Mouse (Mus musculus): ENCODE measurements around the gene Pard6b. TPM values are rescaled to one million over a fixed set of nuclear protein-coding genes. Genes with fewer than 3 reads are reported as not detected.

Pard6b gene
- total RNA-seq, 1 experiment from 2014 or later = 0.41 TPM

DNA sequence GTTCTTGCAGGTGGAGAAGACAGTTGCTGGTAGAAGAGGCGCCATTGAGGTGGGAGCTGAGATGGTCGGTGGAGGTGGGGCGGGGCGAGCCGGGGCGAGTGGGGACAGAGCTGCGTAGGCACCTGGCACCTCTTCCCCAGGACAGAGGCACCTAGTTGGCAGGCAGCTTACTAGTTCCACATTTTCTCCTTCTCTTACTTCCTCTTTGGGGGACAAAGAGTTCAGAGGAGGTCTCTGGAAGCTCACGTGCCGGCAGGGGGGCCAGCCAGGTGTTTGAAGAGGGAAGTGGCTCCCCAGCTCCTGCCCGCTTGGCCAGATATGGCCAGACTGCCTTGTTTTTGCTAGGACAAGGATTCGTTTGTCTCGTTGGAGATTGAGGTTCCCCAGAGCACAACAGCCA, 38.3 kb downstream of the Pard6b start:
- ATAC-seq (replicated peaks; ENCODE audit: low read depth, poor library complexity, severe bottlenecking) = peak; percentile 63

DNA sequence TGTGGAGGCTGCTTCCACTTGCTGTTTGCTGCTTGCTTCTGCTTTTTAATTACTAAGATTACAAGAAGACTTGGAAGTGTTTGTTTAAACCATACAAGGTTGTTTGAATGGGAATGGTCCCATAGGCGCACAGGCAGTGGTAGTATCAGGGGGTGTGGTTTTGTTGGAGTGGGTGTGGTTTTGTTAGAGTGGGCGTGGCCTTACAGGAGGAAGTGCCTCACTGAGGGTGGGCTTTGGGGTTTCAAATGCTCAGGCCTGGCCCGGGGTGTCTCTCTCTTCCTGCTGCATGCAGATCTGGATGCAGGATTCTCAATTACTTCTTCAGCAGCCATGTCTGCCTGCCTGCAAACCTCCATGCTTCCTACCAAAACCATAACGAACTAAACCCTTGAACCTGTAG, 40.1 kb downstream of the Pard6b start:
- ATAC-seq (replicated peaks; ENCODE audit: low read depth, poor library complexity, severe bottlenecking) = peak; percentile 33

DNA sequence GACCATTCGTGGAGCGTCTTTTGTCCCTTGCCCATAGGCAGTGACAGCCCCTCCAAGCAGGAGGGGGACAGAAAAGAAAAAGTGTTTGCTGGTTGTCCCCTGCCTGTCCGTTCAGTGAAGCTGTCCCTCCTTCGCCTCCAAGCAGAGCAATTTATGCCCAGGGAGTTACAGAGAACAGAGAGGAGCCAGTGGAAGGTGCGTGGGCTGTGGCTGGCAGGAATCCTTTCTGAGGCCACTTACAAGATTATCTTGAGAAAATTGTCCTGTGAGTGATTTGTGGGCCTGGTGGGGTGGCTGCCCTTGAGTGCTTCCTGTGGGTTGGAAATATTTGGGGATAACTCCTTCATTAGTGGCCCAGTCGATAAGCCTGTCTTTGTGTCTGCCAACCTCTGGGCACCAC, 42.8 kb downstream of the Pard6b start:
- ATAC-seq (replicated peaks; ENCODE audit: low read depth, poor library complexity, severe bottlenecking) = no peak

DNA sequence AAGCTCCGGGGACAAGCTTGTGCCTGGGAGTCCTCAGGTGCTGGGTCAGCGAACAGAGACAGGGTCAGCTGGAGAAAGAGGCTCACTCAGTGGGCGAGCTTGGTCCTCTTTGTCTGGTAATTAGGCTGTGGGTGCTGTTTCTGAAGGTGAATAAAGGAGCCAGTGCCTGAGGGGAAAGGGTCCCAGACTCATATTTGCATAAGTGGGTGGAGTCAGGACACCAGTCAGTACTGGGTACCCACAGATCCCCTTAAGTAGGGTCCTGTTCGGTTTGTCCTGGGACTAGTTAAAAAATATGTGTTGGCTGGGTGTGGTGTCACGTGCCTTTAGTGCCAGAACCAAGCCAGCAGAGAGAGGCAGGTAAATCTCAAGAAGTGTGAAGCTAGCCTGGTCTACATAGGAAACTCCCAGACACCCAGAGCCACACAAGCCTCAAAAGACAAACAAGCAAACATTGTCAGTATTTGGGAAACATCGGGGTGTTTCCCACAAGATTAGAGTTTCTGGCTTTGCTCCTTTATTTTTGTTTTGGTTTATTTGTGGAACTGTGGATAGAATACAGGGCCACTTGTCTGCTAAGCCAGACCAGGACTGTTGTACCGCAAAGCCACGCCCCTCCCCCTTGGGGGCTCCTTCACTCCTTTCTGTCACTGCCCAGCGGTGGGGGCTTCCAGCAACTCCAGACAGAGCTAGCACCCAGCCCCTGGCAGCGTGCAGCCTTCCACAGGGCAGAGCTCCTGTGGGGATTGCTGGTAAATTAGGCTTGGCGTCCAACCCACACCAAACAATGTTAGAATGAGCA, 44.7 kb downstream of the Pard6b start:
- no peak for ATAC-seq (replicated peaks; ENCODE audit: low read depth, poor library complexity, severe bottlenecking)

DNA sequence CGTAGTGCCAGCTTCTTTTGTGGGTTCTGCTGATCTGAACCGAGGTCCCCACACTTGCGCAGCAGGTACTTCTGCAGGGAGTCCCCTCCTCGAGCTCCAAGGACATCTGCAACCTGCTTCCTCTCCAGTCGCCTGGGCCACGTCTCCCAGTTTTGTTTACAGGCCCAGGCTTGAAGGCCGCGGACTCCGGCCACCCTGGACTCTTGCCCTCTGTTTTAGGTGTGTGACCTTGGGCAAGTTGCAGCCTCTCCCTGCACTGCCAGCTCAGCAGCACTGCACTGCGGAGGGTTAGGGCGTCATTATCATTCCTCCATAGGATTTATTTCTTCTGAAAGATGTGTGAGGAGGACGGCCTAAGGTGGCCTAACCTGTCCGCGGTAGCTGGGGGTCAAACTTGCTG, 47.0 kb downstream of the Pard6b start:
- ATAC-seq (replicated peaks; ENCODE audit: low read depth, poor library complexity, severe bottlenecking) = no peak

DNA sequence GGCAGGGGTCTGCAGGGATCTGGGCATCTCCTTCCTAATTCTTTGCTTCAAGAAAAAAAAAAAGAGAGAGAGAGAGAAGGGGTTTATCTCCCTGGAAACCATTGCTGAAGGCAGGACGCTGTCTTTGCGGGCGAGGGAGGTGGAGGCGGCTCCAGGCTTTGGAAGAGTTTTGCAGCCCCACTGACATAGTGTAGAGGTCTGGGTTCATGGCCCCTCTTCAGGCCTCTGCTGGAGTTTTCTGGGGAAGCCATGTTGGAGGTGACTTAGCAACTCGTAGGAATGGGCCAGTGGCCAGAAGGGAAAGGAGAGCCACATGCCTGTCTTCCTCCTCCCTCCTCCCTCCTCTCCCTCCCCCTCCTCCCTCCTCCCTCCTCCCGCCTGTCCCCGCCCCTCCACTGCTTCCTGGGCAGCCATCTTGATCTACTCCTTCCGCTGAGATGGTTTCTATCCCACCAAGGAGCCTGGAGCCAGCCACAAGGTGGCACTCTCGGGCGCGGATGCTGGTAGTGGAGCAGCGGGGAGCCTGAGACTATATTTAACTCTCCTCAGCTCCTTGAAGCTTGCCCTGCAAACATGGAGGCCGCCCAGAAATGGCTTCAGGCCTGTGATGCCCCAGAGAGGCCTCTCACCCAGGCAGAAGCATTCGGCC, 47.5 kb downstream of the Pard6b start:
- ATAC-seq (replicated peaks; ENCODE audit: low read depth, poor library complexity, severe bottlenecking) = peak; percentile 95

DNA sequence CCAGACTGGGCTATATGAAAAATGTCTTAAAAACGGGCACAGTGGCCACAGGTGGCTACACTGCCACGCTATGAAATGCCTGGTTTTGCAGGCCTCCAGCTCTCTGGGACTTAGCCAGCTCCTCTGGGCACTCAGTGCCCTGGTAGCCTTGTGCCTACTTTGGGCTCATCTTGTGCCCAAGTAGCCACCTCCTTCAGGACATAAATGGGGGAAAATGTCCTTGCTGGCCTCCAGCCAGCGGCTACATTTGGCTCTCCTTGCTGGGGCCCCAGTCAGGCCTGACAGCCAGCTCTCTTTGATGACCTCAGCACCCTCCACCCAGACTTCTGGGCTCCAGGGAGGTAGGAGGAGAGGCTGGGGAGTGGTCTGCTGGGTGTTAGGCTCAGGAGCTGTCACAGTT, 49.2 kb downstream of the Pard6b start:
- no peak for ATAC-seq (replicated peaks; ENCODE audit: low read depth, poor library complexity, severe bottlenecking)

DNA sequence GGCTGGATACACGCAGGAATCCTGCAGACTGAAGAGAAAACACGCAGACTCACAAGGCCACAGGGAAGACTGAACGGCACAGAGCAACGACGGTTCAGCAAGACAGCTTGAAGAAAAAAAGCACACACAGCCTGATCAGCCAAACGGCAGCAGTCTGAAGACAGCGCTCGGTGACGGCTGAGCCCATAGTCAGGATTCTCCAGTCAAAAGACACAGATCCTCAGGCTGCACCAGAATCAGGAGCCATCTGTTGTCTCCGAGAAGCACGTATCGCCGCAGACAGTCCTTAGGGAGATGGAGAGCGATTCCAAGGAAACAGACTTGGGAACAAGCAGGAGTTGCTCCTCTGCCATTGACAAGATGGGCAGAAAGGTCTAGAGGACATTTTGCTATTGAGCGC, 56.4 kb downstream of the Pard6b start:
- no peak for ATAC-seq (replicated peaks; ENCODE audit: low read depth, poor library complexity, severe bottlenecking)

DNA sequence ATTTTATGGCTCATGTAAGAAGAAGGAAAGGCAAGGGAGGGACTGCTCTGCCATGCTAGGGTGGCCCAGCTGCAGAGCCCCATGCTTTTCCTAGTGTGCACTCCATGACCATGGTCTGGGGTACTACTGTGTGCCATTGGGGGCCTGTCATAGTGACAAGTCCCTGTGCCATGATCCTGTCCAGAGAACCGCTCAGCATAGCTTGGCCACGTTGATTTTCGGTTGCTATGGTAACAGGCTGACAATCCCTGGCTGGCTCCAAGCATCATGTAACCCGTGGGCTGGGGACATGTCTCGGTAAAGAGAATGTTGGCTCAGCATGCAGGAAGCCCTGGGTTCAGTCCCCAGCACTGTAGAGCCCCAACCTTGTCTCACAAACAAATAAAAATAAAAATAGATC, 63.0 kb downstream of the Pard6b start:
- ATAC-seq (replicated peaks; ENCODE audit: low read depth, poor library complexity, severe bottlenecking) = no peak

DNA sequence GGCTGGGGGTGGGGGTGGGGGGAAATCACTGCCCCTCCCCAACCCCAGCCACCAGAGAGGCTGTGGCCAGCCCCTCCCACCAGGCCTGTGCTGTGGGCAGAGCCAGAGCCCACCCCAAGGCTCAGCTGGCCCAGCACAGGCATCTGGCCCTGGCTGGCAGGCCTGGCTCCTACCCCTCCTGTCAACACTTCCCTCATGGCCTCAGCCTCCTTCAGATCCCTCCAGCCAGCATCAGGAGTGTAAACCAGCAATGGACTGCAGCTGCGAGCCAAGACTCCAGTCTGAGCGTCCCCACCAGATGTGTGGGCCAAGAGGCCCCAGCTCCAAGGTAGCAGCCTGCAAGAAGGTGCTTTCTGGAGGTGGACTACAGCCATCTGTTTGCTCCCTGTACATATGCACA, 64.6 kb downstream of the Pard6b start:
- no peak for ATAC-seq (replicated peaks; ENCODE audit: low read depth, poor library complexity, severe bottlenecking)

DNA sequence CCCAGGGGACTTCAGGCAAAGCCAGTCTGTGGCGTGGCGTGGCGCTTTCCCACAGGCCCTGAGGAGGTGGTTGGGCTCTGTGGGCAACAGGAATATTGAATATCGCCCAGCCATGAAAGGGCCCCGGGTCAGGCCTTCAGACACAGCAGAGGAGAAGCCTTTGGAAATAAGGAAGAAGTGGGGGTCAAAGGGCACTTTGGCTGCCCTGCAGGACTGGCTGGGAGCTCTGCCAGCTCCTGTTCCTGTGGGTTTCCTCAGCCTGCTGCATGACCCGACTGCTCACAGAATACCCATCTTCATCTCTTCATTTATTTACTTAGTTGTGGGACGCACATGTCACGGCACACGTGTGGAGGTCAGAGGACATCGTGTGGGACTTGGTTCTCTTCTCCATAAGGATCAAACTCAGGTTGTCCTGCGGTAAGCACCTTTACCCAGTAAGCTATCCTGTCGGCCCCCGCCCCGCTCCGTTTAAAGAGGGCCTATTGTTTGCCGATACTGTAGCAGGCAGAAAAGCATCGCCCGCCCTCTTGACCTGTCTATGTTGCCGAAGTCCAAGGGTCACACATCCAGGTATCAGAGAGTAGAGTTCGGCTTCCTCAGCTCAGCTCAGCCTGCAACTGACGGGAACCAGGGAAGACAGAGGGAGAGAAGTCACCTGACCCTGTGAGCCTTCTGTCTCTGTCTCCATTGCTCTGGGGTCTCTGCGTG, 67.1 kb downstream of the Pard6b start:
- ATAC-seq (replicated peaks; ENCODE audit: low read depth, poor library complexity, severe bottlenecking) = no peak

DNA sequence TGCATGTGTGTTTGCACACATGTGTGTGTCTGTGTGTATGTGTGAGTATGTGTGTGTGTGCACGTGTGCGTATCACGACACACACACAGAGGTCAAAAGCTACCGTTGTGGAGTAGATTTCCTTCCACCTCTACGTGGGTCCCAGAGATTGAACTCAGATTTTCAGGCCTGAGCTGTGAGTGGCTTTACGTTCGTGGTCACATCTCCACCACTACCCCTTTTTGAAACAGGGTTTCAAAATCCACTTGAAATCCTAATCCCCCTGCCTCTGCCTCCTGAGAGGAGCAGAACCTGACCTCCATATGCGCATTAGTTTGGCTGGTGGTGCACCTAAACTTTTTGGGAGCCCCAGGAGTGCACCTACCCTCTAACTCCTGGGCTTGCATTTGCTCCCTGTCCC, 68.4 kb downstream of the Pard6b start:
- ATAC-seq (replicated peaks; ENCODE audit: low read depth, poor library complexity, severe bottlenecking) = 0 out of 2 replicates have a peak, but pooled peaks have one; percentile 4

Other genes starting within 250 kb of the Pard6b start
- 33.2 and 63.6 TPM in 2 replicates for gene Ptpn1, start 148.9 kb upstream of the Pard6b start, total RNA-seq (2017)
- 0.09 TPM in 1 of 2 replicates, not detected in the other for gene Ripor3, start 70.4 kb upstream of the Pard6b start, total RNA-seq (2017)
- 0.53 and 15.9 TPM in 2 replicates for gene Adnp, start 126.1 kb downstream of the Pard6b start, total RNA-seq (2017)
- gene Gm20716, start 149.4 kb downstream of the Pard6b start, total RNA-seq (2017) = 68.1 and 68.7 TPM in 2 replicates
- 38.1 and 38.8 TPM in 2 replicates for gene Dpm1, start 149.6 kb downstream of the Pard6b start, total RNA-seq (2017)
- gene Mocs3, start 149.6 kb downstream of the Pard6b start, total RNA-seq (2017) = 2.2 and 3.3 TPM in 2 replicates
- 5.1 and 5.7 TPM in 2 replicates for gene Kcng1, start 200.7 kb downstream of the Pard6b start, total RNA-seq (2017)